Mouse (Mus musculus) forebrain, embryonic 10.5 days (tissue): ENCODE results near the gene Larp1. TPM values are rescaled to one million over a fixed set of nuclear protein-coding genes. Genes with fewer than 3 reads are reported as not detected.

ENCODE experiments used
- DNase-seq: peaks from one replicate; pipeline ENCODE4 v3.0.0-alpha.2; 2017; ENCODE audit warnings: low spot score; ENCODE audit errors: extremely low spot score
- H3K27ac ChIP-seq: fragments of 300-500 bp; sonication (generic); 2 replicates; pipeline ENCODE4 v1.5.1; 2016; ENCODE audit warnings: mild to moderate bottlenecking
- H3K27me3 ChIP-seq: fragments of 300-500 bp; sonication (generic); 2 replicates; pipeline ENCODE4 v1.6.1; 2016; ENCODE audit warnings: mild to moderate bottlenecking; ENCODE audit not compliant: poor library complexity, severe bottlenecking
- H3K36me3 ChIP-seq: fragments of 300-500 bp; sonication (generic); replicated peaks from 2 replicates; pipeline ENCODE4 v1.6.1; 2016; ENCODE audit warnings: mild to moderate bottlenecking, moderate library complexity
- H3K4me1 ChIP-seq: fragments of 300-500 bp; sonication (generic); 2 replicates; pipeline ENCODE4 v1.6.1; 2016
- H3K4me3 ChIP-seq: fragments of 300-500 bp; sonication (generic); 2 replicates; pipeline ENCODE4 v1.5.1; 2016; ENCODE audit warnings: mild to moderate bottlenecking, moderate library complexity
- H3K9me3 ChIP-seq: fragments of 300-500 bp; sonication (generic); 2 replicates; pipeline ENCODE4 v1.6.1; 2016; ENCODE audit warnings: mild to moderate bottlenecking, moderate library complexity
- WGBS: fragments of 180-500 bp; shearing (Covaris S2); methylation state at CpG from one replicate; pipeline ENCODE4 v1.1.7; 2016; 5-methylcytosine and 5-hydroxymethylcytosine counted together
- polyA plus RNA-seq: library from polyadenylated mRNA; unstranded; fragments of >200 nt; fragmentation: Nextera tagmentation; extraction: Ambion mirVana; gene quantifications from 2 replicates; pipeline ENCODE4 v1.2.1, GENCODE M21; 2016

Gene Larp1
- polyA plus RNA-seq: 17.3 and 18.6 TPM in 2 replicates

DNA sequence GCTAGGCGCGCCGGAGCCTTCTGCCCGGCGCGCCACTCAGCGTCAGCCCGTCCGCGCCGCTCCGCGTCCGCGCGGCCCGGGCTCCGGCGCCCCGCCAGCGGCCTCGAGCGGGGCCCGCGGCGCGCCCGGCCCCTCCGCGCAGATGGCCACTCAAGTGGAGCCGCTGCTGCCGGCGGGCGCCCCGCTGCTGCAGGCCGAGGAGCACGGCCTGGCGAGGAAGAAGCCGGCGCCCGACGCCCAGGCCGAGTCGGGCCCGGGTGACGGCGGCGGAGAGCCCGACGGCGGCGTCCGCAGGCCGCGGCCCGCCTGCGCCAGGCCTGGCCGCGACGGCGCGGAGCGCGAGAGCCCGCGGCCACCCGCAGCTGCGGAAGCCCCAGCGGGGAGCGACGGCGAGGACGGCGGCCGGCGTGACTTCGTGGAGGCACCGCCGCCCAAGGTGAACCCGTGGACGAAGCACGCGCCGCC lies at the start of gene Larp1:
Gene Larp1 (plus strand): TSS at position 14 of the 465 bp plus-strand sequence.
- Histone ChIP-seq H3K9me3 (no peaks in the 10 kb centered on the region), H3K4me1 (peaks cover 37% of the 10 kb centered on the region), H3K27ac (peak within 1 kb of the TSS; percentile 94), H3K4me3 (peak within 1 kb of the TSS; percentile 97), H3K36me3 (no peaks in the 10 kb centered on the region), H3K27me3 (no peaks in the 10 kb centered on the region)
- DNase-seq: no peak
- 1% methylated on average over 83 of the region's 84 CpGs for WGBS

DNA sequence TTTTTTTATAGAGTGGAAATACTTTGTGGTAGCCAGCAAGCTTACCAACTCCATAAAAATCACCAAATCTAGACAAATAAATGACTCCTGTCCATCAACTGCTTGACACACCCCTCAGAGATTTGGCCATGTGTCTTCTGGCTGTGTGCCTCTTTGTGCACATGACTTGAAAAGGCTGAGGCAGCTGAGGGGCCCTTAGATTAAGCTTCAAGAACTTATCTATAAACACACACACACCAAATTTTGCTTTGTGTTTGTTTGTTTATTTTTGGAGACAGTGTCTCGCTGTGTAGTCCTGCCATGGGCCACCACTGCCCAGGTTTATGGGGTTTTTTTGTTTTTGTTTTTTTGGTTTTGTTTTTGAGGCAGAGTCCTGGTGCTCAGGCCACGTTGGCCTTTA lies 48.9 kb upstream of the Larp1 start:
- DNase-seq: no peak
- Histone ChIP-seq H3K4me3 (no peak overlapping the region), H3K27ac (0 out of 2 replicates have a peak overlapping the region, but pooled peaks have one; percentile 25), H3K27me3 (peaks cover 18% of the 10 kb centered on the region), H3K9me3 (no peaks in the 10 kb centered on the region), H3K4me1 (peaks cover 21% of the 10 kb centered on the region), H3K36me3 (no peaks in the 10 kb centered on the region)
- WGBS: 79% methylated on average over 2 of the region's 2 CpGs

DNA sequence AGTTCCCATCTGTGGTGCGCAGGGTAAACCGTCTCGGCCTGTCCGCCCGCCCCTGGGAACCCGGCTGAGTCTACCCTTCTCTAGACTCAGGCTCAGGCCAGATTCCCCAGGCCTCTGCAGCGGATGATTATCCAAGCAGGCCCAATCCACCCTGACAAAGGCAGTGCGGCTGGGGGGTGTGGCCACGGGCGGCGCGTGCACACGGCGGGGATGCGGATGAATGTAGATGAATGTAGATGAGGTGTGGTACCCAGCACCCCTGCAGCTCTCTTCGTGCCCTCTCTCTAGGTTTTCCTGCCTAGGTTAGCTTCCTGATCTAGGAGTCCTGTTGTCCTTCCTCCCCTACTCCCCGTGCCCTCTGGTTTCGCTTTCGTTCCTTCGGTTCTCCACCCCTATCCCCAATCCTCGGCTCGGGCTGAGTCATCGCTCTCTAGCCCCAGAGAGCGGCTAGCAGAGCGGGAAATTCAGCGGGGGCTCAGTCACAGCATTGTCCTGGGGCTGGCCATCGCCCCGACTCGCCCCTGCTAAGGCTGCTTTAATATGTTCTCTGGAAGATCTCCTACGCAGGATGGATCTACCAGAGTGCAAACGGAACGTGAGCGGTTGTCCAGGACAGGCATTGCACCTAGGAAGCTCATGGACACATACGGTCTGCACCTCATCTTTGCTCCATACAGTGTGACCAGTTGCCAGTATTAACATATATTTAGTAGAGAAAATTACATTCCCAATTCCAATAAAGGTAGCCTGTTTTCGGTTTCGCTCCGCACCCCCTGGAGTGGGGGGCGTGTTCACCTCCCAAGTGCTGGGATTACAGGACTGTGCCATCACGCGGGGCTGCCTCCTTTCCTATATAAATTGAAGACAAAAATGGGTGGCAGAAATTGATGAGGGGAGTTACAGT lies 46.2 kb upstream of the Larp1 start:
- Histone ChIP-seq H3K9me3 (no peaks in the 10 kb centered on the region), H3K4me3 (peak overlapping the region; percentile 66), H3K36me3 (no peaks in the 10 kb centered on the region), H3K4me1 (peaks cover 21% of the 10 kb centered on the region), H3K27ac (peak overlapping the region; percentile 87), H3K27me3 (peaks cover 21% of the 10 kb centered on the region)
- DNase-seq: peak; percentile 88
- WGBS: 1% methylated on average over 40 of the region's 40 CpGs

DNA sequence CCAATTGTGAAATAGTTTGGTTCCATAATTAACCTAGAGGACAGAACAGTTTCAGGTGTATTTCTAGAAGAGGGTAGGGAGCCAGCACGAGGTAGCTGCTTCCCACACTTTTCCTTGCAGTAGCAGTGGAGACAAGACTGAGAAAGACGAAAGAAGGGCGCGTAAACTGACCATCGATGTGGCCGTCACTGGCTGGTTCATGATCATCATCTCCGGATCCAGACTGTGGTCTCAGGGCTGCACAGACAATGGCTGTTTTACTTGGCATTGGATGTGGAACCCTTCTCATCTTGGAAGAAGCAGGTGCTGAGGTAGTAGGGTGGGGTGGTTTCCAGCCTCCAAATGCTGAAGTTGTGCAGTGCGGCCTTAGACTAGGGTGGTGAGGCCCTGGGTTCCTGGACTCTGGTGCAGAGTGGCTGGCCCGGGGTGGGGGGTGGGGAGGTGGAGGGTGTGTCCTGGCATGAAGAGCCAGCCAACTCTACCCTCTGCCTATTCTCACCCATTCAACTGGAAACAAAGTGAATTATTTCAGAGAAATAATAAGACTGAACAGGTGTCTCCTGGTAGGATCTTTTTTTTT lies 45.5 kb upstream of the Larp1 start:
- H3K27me3 ChIP-seq: peaks cover 21% of the 10 kb centered on the region
- peaks cover 2% of the 10 kb centered on the region; the same call in 1 of the 2 replicates for H3K9me3 ChIP-seq
- peak overlapping the region; percentile 66 for H3K4me3 ChIP-seq
- DNase-seq: peak; percentile 31
- peaks cover 21% of the 10 kb centered on the region for H3K4me1 ChIP-seq
- WGBS: 32% methylated on average over 9 of the region's 9 CpGs
- peak overlapping the region; percentile 87 for H3K27ac ChIP-seq
- no peaks in the 10 kb centered on the region for H3K36me3 ChIP-seq

DNA sequence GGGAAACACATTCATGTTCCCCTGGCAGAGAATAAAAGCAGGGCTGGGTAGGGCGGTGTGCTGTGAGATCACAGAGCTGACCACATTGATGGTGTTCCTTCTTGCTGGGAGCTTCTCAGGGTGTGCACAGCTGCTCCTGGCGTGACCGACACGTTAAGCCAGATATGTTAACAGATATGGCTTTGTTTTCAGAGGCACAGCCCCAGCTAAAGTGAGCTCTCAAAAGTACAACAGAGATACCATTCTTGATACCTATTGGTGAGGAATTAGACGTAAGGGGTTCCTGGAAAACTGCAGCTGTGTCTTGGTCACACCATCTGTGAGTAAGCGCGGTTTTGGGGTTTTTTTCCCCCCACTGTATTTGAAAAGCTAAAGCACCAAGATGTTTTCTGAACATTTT lies 42.2 kb upstream of the Larp1 start:
- no peak for DNase-seq

DNA sequence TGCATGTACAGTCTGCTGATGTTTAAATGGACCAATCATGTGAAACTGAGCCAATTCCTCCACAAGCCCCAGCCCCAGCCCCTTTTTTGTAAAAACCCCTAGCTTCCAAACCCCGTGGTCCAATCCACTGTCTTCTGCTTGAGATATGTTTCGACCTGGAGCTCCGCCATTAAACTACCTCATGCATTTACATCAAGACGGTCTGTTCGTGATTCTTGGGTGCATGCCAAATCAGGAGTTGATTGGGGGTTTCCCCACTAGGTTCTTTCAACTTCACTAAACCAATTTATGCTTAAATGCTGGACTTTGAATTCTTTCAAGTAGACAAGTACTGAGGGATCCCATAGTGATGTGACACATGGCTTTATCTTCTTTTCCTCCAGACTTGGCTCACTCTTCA lies 40.6 kb upstream of the Larp1 start:
- H3K9me3 ChIP-seq: peaks cover 2% of the 10 kb centered on the region; the same call in 1 of the 2 replicates
- DNase-seq: no peak
- H3K27ac ChIP-seq: no peak overlapping the region
- 94% methylated on average over 5 of the region's 5 CpGs for WGBS
- H3K4me1 ChIP-seq: peaks cover 13% of the 10 kb centered on the region
- H3K4me3 ChIP-seq: no peak overlapping the region
- peaks cover 17% of the 10 kb centered on the region for H3K27me3 ChIP-seq
- H3K36me3 ChIP-seq: no peaks in the 10 kb centered on the region

More for the DNA sequence above, 42.2 kb upstream of the Larp1 start:
- H3K4me1 ChIP-seq: peaks cover 26% of the 10 kb centered on the region
- no peaks in the 10 kb centered on the region for H3K36me3 ChIP-seq
- peaks cover 2% of the 10 kb centered on the region; the same call in 1 of the 2 replicates for H3K9me3 ChIP-seq
- no peak overlapping the region for H3K4me3 ChIP-seq
- 85% methylated on average over 7 of the region's 7 CpGs for WGBS
- H3K27ac ChIP-seq: no peak overlapping the region
- H3K27me3 ChIP-seq: peaks cover 21% of the 10 kb centered on the region

DNA sequence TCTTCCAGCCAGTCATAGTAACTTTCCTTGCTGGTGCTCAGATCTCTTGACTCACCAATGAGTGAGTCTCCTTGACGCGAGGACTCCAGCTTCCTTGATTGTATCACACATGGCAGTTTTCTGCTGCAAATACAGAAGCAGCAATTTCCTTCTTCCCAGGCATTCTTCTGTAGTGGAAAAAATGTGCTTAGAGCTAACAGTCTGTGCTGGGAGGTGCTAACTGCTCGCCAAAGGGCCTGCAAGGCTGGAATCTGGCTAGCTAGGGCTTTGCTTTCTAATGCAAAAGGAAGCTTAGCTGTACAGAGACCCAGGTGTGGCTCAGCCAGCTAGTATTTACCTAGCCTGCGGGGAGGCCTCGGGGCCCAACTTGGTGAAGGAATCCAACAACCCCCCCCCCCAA lies 38.3 kb upstream of the Larp1 start:
- Histone ChIP-seq H3K4me1 (peaks cover 10% of the 10 kb centered on the region), H3K4me3 (no peak overlapping the region), H3K27me3 (no peaks in the 10 kb centered on the region), H3K9me3 (peaks cover 2% of the 10 kb centered on the region; the same call in 1 of the 2 replicates), H3K27ac (peak overlapping the region; percentile 27; the same call in 1 of the 2 replicates), H3K36me3 (no peaks in the 10 kb centered on the region)
- DNase-seq: no peak
- WGBS: 27% methylated on average over 5 of the region's 5 CpGs

DNA sequence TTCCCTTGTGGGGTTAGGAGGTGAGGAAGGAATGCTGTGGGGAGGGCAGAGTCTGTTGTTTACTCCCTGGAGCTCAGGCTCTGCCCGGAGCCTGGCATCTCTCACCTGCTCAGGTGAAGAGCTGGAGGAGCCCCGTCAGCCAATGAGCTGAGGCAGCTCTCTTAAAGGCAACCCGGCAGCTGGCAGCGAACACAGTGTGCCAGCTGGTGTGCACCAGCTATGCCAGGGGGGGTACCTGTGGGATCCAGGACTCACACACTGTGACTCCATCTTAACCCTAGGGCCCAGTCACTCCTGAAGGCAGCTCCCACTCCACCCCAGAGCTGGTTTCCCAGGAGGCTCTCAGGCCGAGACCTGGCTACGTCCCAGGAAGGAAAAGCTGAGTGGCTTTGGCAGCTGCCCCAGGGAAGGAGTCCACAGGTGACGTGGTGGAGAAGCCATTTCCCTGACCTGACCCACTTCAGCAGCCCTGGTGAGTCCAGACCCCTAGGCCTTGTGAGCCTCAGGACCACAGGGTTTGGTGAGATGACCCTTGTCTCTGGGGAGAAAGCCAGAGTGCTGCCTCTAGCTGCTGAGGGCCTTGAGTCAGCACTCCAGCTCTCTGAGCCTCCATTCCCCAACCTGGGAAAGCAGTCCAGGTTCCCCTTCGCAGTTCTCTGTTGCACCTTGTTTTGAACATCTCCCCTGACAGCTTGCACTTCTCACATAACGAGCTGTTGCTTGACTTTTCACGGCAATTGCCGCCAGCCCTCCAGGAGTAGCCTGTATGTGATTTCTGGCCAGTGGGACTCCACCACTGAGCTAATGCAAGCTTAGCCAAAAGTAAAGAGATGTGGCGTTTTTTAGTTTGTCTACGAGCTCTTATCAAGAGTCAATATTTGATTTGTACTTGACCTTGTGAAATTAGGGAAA lies 35.6 kb upstream of the Larp1 start:
- no peak for DNase-seq
- H3K27me3 ChIP-seq: no peaks in the 10 kb centered on the region
- no peaks in the 10 kb centered on the region for H3K36me3 ChIP-seq
- H3K4me1 ChIP-seq: peaks cover 10% of the 10 kb centered on the region
- no peak overlapping the region for H3K27ac ChIP-seq
- 79% methylated on average over 13 of the region's 13 CpGs for WGBS
- no peak overlapping the region for H3K4me3 ChIP-seq
- peaks cover 1% of the 10 kb centered on the region; the same call in 1 of the 2 replicates for H3K9me3 ChIP-seq

DNA sequence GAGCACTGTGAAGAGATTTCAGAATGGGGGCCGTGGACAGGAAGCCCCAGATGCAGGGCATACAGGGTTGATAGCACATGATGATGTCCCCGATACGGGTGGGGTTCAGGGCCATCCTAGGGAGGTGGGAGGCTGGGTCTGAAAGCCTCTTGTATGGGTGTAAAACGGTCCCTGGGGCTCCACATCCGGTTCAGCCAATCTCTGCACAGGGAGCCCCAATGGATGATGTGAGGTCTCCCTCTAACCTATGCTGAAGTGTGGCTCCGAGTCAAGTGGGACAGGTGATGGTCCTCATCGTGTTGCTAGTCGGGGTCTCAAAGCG lies 35.0 kb upstream of the Larp1 start:
- DNase-seq: no peak
- H3K36me3 ChIP-seq: no peaks in the 10 kb centered on the region
- H3K4me3 ChIP-seq: no peak overlapping the region
- 73% methylated on average over 9 of the region's 9 CpGs for WGBS
- no peaks in the 10 kb centered on the region for H3K9me3 ChIP-seq
- no peak overlapping the region for H3K27ac ChIP-seq
- no peaks in the 10 kb centered on the region for H3K27me3 ChIP-seq
- peaks cover 10% of the 10 kb centered on the region for H3K4me1 ChIP-seq

DNA sequence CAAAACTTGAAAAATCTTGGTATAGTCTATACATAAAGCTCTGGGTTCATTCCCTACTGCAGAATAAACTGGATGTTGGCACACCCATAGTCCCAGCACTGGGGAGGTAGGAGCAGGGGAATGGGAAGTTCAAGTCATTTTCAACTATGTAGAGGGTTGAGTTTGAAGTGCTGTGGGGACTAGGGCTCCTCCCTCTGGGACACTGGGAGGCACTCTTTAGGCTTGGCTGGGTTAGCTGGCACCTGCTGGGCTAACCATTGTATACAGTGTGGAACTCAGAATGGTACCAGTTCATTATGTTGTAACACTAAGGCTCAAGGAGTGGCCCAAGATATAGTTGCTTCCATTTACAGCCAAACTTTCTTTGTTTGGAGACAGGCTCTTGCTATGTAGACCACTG lies 33.0 kb upstream of the Larp1 start:
- DNase-seq: no peak
- H3K4me3 ChIP-seq: no peak overlapping the region
- no peaks in the 10 kb centered on the region for H3K27me3 ChIP-seq
- H3K27ac ChIP-seq: no peak overlapping the region
- H3K36me3 ChIP-seq: no peaks in the 10 kb centered on the region
- peaks cover 5% of the 10 kb centered on the region for H3K4me1 ChIP-seq
- H3K9me3 ChIP-seq: no peaks in the 10 kb centered on the region

DNA sequence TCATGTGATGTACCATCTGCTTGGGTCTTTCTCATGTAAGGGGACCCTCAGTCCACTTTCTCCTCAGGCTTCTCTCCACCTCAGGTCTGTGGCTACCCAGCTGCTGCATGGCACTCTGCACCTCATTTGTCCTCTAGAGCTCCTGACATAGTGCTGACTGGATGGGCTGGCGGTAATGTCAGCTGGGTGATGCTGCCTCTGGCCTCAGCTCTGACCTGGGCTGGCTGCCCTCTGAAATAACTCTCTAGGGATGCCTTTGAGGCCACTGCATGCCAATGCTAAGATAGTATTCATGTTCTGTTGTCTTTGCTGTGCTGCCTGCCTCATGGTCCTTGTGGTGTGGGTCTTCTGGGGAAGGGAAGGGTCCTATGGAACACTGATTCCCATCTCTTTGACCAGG lies 31.2 kb upstream of the Larp1 start:
- no peak for DNase-seq
- Histone ChIP-seq H3K9me3 (no peaks in the 10 kb centered on the region), H3K4me1 (0 out of 2 replicates have a peak, but pooled peaks cover 3% of the 10 kb centered on the region), H3K36me3 (no peaks in the 10 kb centered on the region), H3K27ac (no peak overlapping the region), H3K4me3 (no peak overlapping the region), H3K27me3 (no peaks in the 10 kb centered on the region)
- WGBS: 96% methylated on average over 1 of the region's 1 CpGs

DNA sequence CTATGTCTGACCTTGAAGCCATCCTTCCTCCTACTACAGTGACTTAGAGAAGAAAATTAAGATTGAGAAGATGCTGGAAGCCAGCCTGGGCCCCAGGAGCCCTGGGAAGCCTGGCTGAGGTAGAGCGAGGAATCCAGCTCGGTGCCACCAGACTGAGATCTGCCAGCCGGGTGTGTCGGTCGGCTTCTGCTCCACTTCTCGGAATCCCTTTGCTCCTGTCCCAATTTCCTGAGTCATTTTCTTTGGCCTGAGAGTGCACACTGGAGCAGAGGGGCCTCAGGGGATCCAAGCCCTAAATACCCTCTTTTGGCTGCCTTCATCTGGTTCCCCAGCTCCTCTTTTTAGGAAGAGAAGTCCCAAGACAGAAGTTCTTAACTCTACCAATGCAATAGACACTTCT lies 29.2 kb upstream of the Larp1 start:
- H3K4me3 ChIP-seq: no peak overlapping the region
- no peak overlapping the region for H3K27ac ChIP-seq
- no peaks in the 10 kb centered on the region for H3K36me3 ChIP-seq
- DNase-seq: no peak
- peaks cover 14% of the 10 kb centered on the region for H3K4me1 ChIP-seq
- H3K27me3 ChIP-seq: no peaks in the 10 kb centered on the region
- 82% methylated on average over 6 of the region's 6 CpGs for WGBS
- H3K9me3 ChIP-seq: no peaks in the 10 kb centered on the region
